Mouse (Mus musculus) right cerebral cortex, adult 2 months (tissue): ENCODE measurements around the gene a.
A peak's percentile ranks its signal among the peaks of the same experiment; 100 is the strongest.
"Not testable (repeated sequence)": the region's sequence is repeated elsewhere in the genome, so short reads cannot be mapped to it uniquely, and the experiment has no call there.

Experiments
- DNase-seq, 2 experiments: peaks; one replicate each; pipeline ENCODE4 v3.0.0; 2021 to 2022; ENCODE audit warnings: low spot score in 2 of 2

The a gene

GRCm38 (mm10) chr2:154986609-154987008, 195.4 kb downstream of the a start:
- no peak for DNase-seq

GRCm38 (mm10) chr2:154991411-154991810, 200.2 kb downstream of the a start:
- DNase-seq: no peak

- DNase-seq: no peak
These were observed 200.9 kb downstream of the a start for GRCm38 (mm10) chr2:154992083-154992482.

- DNase-seq: no peak
These were observed 214.3 kb downstream of the a start for GRCm38 (mm10) chr2:155005491-155005890.

- no peak for DNase-seq
These were observed 220.0 kb downstream of the a start for GRCm38 (mm10) chr2:155011086-155011656.

- no peak for DNase-seq
These were observed 221.8 kb downstream of the a start for GRCm38 (mm10) chr2:155012991-155013390.

- not testable (repeated sequence) for DNase-seq
These were observed 225.5 kb downstream of the a start for GRCm38 (mm10) chr2:155016751-155017150.

- DNase-seq: not testable (repeated sequence)
These were observed 227.1 kb downstream of the a start, which contains the start of gene Gm14226 for GRCm38 (mm10) chr2:155018251-155018755. Gene Gm14226 (plus strand): TSS chr2:155018266.

GRCm38 (mm10) chr2:155018762-155019641, 227.8 kb downstream of the a start:
- peak; percentile 45 to 70 for DNase-seq

GRCm38 (mm10) chr2:155019673-155020072, 228.5 kb downstream of the a start:
- DNase-seq: peak; percentile 93

- DNase-seq: not testable (repeated sequence)
These were observed 229.1 kb downstream of the a start for GRCm38 (mm10) chr2:155020247-155020826.

GRCm38 (mm10) chr2:155030831-155031230, 239.6 kb downstream of the a start:
- DNase-seq: no peak

GRCm38 (mm10) chr2:155032938-155033710, 241.9 kb downstream of the a start:
- no peak for DNase-seq

- no peak for DNase-seq
These were observed 248.8 kb downstream of the a start for GRCm38 (mm10) chr2:155039956-155040355.

- no peak for DNase-seq
These were observed 253.3 kb downstream of the a start for GRCm38 (mm10) chr2:155044542-155044941.

- DNase-seq: no peak
These were observed 253.9 kb downstream of the a start for GRCm38 (mm10) chr2:155045075-155045474.

GRCm38 (mm10) chr2:155046803-155047202, 255.6 kb downstream of the a start:
- DNase-seq: no peak

GRCm38 (mm10) chr2:155047452-155048178, 256.4 kb downstream of the a start:
- DNase-seq: no peak

GRCm38 (mm10) chr2:155050108-155050503, 258.9 kb downstream of the a start:
- peak; percentile 4 to 7 for DNase-seq

- peak; percentile 93 to 94 for DNase-seq
These were observed 259.5 kb downstream of the a start for GRCm38 (mm10) chr2:155050504-155051236.
